Mouse (Mus musculus): ENCODE data around the gene Rab3il1. TPM values are rescaled to one million over a fixed set of nuclear protein-coding genes. Genes with fewer than 3 reads are reported as not detected.

The Rab3il1 gene
- polyA plus RNA-seq, 1 experiment from 2014 or later: 23.8 TPM

GRCm38 (mm10) chr19:10014824-10015223 is 13.4 kb downstream of the Rab3il1 start:
- H3K27me3 ChIP-seq (replicated peaks; ENCODE audit: insufficient read depth, low read length): no peaks in the 10 kb centered on the region
- no peak overlapping the region for H3K9ac ChIP-seq (replicated peaks; ENCODE audit: low read depth)
- no peak for ATAC-seq
- TF ChIP-seq CTCF (IDR thresholded peaks at IDR 0.05) (no peak), EP300 (IDR thresholded peaks at IDR 0.05) (no peak)
- no peak for DNase-seq (ENCODE audit: low spot score)
- no peak overlapping the region for H3K27ac ChIP-seq (ENCODE audit: low read length)
- H3K4me2 ChIP-seq (replicated peaks; ENCODE audit: low read depth, low read length): no peak overlapping the region
- WGBS: 68% methylated on average over 13 of the region's 13 CpGs
- no peaks in the 10 kb centered on the region for H3K36me3 ChIP-seq (ENCODE audit: insufficient read depth, low read length)
- H3K9me3 ChIP-seq (ENCODE audit: low read length): no peaks in the 10 kb centered on the region
- no peak overlapping the region for H3K4me3 ChIP-seq (ENCODE audit: low read depth, low read length)
- H3K4me1 ChIP-seq (ENCODE audit: insufficient read depth, low read depth, low read length): peaks cover 23% of the 10 kb centered on the region

GRCm38 (mm10) chr19:10015442-10015841 is 14.0 kb downstream of the Rab3il1 start:
- TF ChIP-seq CTCF (IDR thresholded peaks at IDR 0.05) (no peak), EP300 (IDR thresholded peaks at IDR 0.05) (no peak)
- Histone ChIP-seq H3K4me3 (ENCODE audit: low read depth, low read length) (no peak overlapping the region), H3K27ac (ENCODE audit: low read length) (no peak overlapping the region), H3K27me3 (replicated peaks; ENCODE audit: insufficient read depth, low read length) (no peaks in the 10 kb centered on the region), H3K4me2 (replicated peaks; ENCODE audit: low read depth, low read length) (no peak overlapping the region), H3K9ac (replicated peaks; ENCODE audit: low read depth) (no peak overlapping the region), H3K36me3 (ENCODE audit: insufficient read depth, low read length) (no peaks in the 10 kb centered on the region), H3K4me1 (ENCODE audit: insufficient read depth, low read depth, low read length) (peaks cover 23% of the 10 kb centered on the region), H3K9me3 (ENCODE audit: low read length) (no peaks in the 10 kb centered on the region)
- 78% methylated on average over 4 of the region's 4 CpGs for WGBS
- DNase-seq (ENCODE audit: low spot score) (no peak), ATAC-seq (no peak)

- WGBS: 90% methylated on average over 4 of the region's 4 CpGs
- DNase-seq (ENCODE audit: low spot score) (no peak), ATAC-seq (no peak)
- no peak overlapping the region for H3K9ac ChIP-seq (replicated peaks; ENCODE audit: low read depth)
- H3K36me3 ChIP-seq (ENCODE audit: insufficient read depth, low read length): no peaks in the 10 kb centered on the region
- H3K4me1 ChIP-seq (ENCODE audit: insufficient read depth, low read depth, low read length): peaks cover 23% of the 10 kb centered on the region
- no peaks in the 10 kb centered on the region for H3K27me3 ChIP-seq (replicated peaks; ENCODE audit: insufficient read depth, low read length)
- H3K4me2 ChIP-seq (replicated peaks; ENCODE audit: low read depth, low read length): no peak overlapping the region
- no peak for TF ChIP-seq EP300 (IDR thresholded peaks at IDR 0.05)
- TF ChIP-seq CTCF (IDR thresholded peaks at IDR 0.05): no peak
- H3K4me3 ChIP-seq (ENCODE audit: low read depth, low read length): no peak overlapping the region
- H3K27ac ChIP-seq (ENCODE audit: low read length): no peak overlapping the region
- H3K9me3 ChIP-seq (ENCODE audit: low read length): no peaks in the 10 kb centered on the region
These were observed 14.7 kb downstream of the Rab3il1 start for GRCm38 (mm10) chr19:10016151-10016550.

GRCm38 (mm10) chr19:10017637-10018526 is 16.4 kb downstream of the Rab3il1 start:
- H3K4me3 ChIP-seq (ENCODE audit: low read depth, low read length): peak overlapping the region; percentile 54
- H3K27ac ChIP-seq (ENCODE audit: low read length): peak overlapping the region; percentile 63
- peak overlapping the region; percentile 44 for H3K9ac ChIP-seq (replicated peaks; ENCODE audit: low read depth)
- TF ChIP-seq CTCF (IDR thresholded peaks at IDR 0.05): peak; percentile 15; the same call in 1 of the 2 replicates
- no peak for TF ChIP-seq EP300 (IDR thresholded peaks at IDR 0.05)
- peaks cover 29% of the 10 kb centered on the region for H3K4me1 ChIP-seq (ENCODE audit: insufficient read depth, low read depth, low read length)
- H3K36me3 ChIP-seq (ENCODE audit: insufficient read depth, low read length): no peaks in the 10 kb centered on the region
- H3K9me3 ChIP-seq (ENCODE audit: low read length): no peaks in the 10 kb centered on the region
- H3K4me2 ChIP-seq (replicated peaks; ENCODE audit: low read depth, low read length): peak overlapping the region; percentile 90
- H3K27me3 ChIP-seq (replicated peaks; ENCODE audit: insufficient read depth, low read length): no peaks in the 10 kb centered on the region
- DNase-seq (ENCODE audit: low spot score): peak; percentile 95
- ATAC-seq: peak; percentile 98
- 6% methylated on average over 44 of the region's 44 CpGs for WGBS

GRCm38 (mm10) chr19:10018527-10018818 is 17.0 kb downstream of the Rab3il1 start:
- Histone ChIP-seq H3K27me3 (replicated peaks; ENCODE audit: insufficient read depth, low read length) (no peaks in the 10 kb centered on the region), H3K4me2 (replicated peaks; ENCODE audit: low read depth, low read length) (peak overlapping the region; percentile 90), H3K36me3 (ENCODE audit: insufficient read depth, low read length) (no peaks in the 10 kb centered on the region), H3K27ac (ENCODE audit: low read length) (peak overlapping the region; percentile 63), H3K4me1 (ENCODE audit: insufficient read depth, low read depth, low read length) (peaks cover 30% of the 10 kb centered on the region), H3K9me3 (ENCODE audit: low read length) (no peaks in the 10 kb centered on the region), H3K4me3 (ENCODE audit: low read depth, low read length) (peak overlapping the region; percentile 54), H3K9ac (replicated peaks; ENCODE audit: low read depth) (peak overlapping the region; percentile 44)
- 3% methylated on average over 3 of the region's 3 CpGs for WGBS
- DNase-seq (ENCODE audit: low spot score): no peak
- no peak for TF ChIP-seq EP300 (IDR thresholded peaks at IDR 0.05)
- TF ChIP-seq CTCF (IDR thresholded peaks at IDR 0.05): no peak
- peak; percentile 52 for ATAC-seq

GRCm38 (mm10) chr19:10019214-10019760 is 17.8 kb downstream of the Rab3il1 start:
- TF ChIP-seq EP300 (IDR thresholded peaks at IDR 0.05): no peak
- H3K4me1 ChIP-seq (ENCODE audit: insufficient read depth, low read depth, low read length): peaks cover 27% of the 10 kb centered on the region
- ATAC-seq (no peak), DNase-seq (ENCODE audit: low spot score) (no peak)
- peak overlapping the region; percentile 54; the same call in 1 of the 2 replicates for H3K4me3 ChIP-seq (ENCODE audit: low read depth, low read length)
- peak overlapping the region; percentile 44; the same call in 1 of the 2 replicates for H3K9ac ChIP-seq (replicated peaks; ENCODE audit: low read depth)
- no peak overlapping the region for H3K27ac ChIP-seq (ENCODE audit: low read length)
- no peaks in the 10 kb centered on the region for H3K36me3 ChIP-seq (ENCODE audit: insufficient read depth, low read length)
- no peaks in the 10 kb centered on the region for H3K27me3 ChIP-seq (replicated peaks; ENCODE audit: insufficient read depth, low read length)
- peak overlapping the region; percentile 90 for H3K4me2 ChIP-seq (replicated peaks; ENCODE audit: low read depth, low read length)
- 48% methylated on average over 4 of the region's 4 CpGs for WGBS
- H3K9me3 ChIP-seq (ENCODE audit: low read length): no peaks in the 10 kb centered on the region

Measured in lung, postnatal 0 days (tissue).